Mouse (Mus musculus): ENCODE data around the gene Tmem50a.
"Not testable (repeated sequence)": the region's sequence is repeated elsewhere in the genome, so short reads cannot be mapped to it uniquely, and the experiment has no call there.

Gene Tmem50a

GRCm38 (mm10) chr4:134922925-134923244 is 8.1 kb upstream of the Tmem50a start:
- DNase-seq (ENCODE audit: low read depth), result peak; percentile 90

GRCm38 (mm10) chr4:134922111-134922924 is 7.5 kb upstream of the Tmem50a start:
- no peak for DNase-seq (ENCODE audit: low read depth)

- no peak for DNase-seq (ENCODE audit: low read depth)
Measured at GRCm38 (mm10) chr4:134921703-134922102, 6.9 kb upstream of the Tmem50a start.

- no peak for DNase-seq (ENCODE audit: low read depth)
Measured at GRCm38 (mm10) chr4:134920631-134921030, 5.8 kb upstream of the Tmem50a start.

GRCm38 (mm10) chr4:134919733-134920540 is 5.1 kb upstream of the Tmem50a start:
- peak; percentile 95 for DNase-seq (ENCODE audit: low read depth)

DNA sequence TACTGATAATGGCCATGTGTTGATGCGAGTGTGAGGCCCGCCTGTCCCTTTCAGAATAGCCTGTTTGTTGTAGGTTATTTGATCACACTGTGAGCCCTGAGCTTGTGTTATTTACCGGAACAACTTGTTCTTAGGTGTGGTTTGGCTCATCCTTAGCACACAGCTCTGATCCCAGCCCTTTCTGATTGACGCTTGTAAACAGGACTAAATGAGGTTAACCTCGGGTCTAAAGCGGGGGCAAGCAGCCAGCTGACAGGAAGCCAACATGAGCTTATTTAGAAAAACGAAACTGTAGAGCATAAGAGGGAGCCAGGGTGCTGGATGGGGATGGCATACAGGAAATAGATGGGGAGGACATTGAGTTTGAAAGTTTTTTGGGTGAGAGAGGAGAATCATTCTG is 3.6 kb upstream of the Tmem50a start:
- peak; percentile 87 for DNase-seq (ENCODE audit: low read depth)

DNA sequence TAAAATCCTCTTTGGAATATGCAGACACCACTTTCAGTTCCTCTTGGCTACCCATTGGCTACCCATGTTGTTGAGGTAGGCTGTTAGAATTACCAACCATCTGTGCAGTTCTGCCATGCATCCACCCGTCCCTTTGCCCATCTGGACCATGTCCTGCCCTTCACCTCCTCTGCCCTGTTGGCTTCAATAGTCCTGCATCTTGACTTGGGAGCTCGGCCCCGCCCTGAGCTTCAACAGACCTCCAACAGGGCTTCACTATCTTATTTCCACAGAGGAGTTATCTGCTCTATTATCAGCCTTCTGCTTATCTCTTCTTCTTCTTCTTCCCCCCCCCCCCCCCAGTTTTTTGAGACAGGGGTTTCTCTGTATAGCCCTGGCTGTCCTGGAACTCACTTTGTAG is 2.4 kb upstream of the Tmem50a start:
- DNase-seq (ENCODE audit: low read depth), result peak; percentile 65

DNA sequence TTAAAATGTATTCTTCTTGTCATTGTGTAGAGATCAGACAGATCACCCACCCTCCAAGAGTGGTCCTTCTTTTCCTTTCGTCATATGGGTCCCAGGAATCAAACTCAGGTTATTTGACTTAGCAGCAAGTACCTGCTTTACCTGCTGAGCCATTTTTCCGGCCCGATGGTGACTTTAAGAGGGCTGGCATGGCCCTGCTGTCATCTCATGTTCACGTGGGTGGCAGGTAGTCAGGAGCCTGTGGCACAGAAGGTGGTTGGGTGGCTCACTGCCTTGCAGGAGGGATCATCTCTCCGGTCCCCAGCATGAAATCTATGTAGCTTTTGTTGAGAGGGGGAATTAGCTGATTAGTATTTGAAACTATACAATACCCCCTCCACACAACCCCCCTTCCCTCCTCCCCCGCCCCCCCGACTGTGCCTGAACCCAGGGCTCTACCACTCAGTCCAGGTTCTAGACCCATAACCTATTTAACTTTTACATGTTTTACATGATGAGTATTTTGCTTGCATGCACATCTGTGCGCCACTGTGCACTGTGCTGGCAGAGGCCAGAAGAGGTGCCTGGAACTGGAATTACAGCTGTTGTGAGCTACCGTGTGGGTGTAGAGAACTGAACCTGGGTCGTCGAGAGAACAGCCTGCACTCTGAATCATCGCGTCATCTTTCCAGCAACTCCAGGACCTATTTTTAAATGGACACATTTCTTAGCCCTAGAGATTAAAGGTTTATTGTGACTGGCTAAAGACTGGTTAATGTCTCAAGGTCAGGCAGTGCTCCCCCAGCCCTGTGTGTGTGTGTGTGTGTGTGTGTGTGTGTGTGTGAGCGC is 613 bp upstream of the Tmem50a start:
- no peak for DNase-seq (ENCODE audit: low read depth)

DNA sequence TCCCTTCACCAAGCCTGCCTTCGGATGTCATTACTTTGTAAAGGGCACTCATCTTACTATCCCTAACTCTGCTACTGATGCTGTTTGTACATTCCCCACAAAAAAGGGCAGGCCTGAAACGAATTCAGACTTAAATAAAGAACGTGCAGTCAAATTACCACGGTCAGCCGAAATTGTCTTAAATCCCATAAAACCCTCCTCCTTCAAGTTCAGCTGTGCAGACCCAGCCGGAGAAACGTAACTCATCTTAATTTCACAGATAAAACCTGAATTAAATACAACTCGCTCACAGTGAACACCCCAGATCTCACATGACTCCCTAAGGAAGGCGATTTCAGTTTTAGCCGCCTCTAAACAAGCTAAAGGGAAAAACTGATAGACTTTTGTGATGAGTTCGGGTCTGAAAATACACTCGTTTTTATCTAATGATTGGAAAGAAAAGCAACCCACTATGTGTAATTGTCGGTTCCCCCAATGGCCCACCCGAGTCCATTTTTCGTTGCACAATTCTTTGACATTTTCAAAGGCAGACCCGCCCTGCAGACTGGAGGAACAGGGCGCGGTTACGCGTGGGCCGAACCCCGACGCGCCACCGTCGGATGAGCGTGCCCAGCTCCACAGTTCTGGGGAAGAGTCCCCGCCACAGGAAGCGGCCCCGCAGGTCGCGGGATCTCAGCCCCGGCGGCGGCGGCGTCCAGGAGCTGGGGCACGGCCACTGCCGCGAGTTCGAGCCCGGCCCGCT is 531 bp downstream of the Tmem50a start:
- peak; percentile 42 for DNase-seq (ENCODE audit: low read depth)

DNA sequence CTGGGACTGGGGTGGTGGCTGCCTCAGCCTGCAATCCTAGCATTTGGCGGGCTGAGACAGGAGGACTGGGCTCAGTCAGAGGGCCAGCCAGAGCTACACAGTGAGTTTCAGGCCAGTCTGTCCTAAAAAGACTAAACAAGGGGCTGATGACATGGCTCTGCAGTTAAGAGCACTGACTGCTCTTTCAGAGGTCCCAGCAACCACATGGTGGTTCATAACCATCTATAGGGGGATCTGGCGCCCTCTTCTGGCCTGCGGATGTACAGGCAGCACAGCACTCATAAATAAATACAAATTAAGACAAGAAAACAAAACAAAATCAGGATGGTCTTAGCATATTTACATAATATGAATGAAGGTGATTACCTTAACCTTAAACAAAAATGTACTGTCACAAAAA is 1.4 kb downstream of the Tmem50a start:
- peak; percentile 88 for DNase-seq (ENCODE audit: low read depth)

DNA sequence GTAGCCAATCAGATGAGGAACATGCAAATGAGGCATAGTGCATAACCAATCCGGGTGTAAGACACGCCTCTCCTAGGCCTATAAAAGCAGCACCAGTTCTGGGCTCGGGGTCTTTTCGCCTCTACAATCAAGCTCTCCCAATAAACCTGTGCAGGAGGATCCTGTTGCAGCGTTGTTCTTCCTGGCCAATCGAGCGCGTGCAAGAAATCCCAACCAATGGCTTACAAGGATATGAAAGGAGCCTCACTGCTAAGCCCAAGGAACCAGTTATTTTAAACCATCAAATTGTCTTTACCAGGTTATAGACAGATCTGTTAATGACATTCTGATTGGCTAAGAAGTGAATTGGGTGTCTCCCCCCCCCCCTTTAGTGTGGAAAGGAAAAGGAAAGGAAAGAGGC is 3.4 kb downstream of the Tmem50a start:
- not testable (repeated sequence) for DNase-seq (ENCODE audit: low read depth)

DNA sequence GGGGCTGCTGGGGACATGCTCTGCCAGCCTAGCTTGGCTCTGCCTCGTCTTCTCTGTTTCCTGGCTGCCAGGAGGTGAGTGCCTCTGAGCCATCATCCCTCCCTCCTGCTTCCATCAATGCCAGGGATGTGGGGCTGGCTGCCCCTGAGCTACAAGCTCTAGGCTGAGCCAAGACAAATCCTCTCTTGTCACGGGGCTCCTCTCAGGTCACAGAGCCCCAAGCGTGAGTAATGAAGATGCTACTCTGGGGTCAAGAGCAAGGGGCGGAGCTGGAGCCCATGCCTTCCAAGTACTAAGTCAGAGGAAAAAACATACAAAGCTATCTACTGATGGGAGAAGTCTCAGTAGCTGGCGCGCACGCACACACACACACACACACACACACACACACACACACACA is 11.8 kb downstream of the Tmem50a start:
- no peak for DNase-seq (ENCODE audit: low read depth)

GRCm38 (mm10) chr4:134901126-134901525 is 13.7 kb downstream of the Tmem50a start:
- DNase-seq (ENCODE audit: low read depth), result no peak

GRCm38 (mm10) chr4:134897256-134897655 is 17.6 kb downstream of the Tmem50a start:
- DNase-seq (ENCODE audit: low read depth), result no peak

DNA sequence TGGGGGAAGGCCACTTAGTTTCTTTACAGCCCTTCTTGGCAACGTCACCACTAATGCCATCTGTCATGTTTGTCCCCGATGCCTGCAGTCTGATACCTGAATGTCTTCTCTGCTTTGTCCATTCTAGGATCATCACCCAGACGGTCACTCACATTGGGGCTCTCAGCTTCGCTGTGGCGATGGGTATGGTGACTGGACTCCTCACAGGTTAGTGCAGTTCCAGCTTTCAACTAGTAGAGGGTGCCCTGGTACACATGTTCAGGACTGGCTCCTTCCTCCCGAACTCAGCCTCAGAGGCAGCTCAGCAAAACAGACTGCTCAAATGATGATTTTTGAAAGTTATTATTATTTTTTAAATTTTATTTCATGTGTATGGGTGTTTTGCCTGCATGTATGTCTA is 22.7 kb downstream of the Tmem50a start:
- peak; percentile 36 for DNase-seq (ENCODE audit: low read depth)

- DNase-seq (ENCODE audit: low read depth), result no peak
Measured at GRCm38 (mm10) chr4:134884364-134884763, 30.5 kb downstream of the Tmem50a start.

- peak; percentile 46 for DNase-seq (ENCODE audit: low read depth)
Measured at GRCm38 (mm10) chr4:134883808-134884207, 31.0 kb downstream of the Tmem50a start.

GRCm38 (mm10) chr4:134883266-134883665 is 31.6 kb downstream of the Tmem50a start:
- peak; percentile 64 for DNase-seq (ENCODE audit: low read depth)

DNA sequence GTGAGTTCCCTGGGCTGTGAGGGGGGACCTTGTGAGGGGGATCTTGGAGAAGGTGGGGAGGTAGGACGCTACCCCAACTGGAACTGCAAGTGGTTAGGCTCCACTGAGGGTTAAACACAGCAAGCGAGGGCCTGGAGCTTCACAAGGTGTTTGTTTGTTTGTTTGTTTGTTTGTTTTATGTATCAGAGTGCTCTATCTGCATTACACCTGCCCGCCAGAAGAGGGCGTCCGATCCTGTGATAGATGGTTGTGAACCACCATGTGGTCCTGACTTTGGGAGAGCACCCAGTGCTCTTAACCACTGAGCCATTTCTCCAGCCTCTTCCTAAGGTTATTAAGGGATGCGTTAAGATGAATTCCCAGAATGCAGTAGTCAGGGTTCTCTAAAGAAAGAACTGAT is 34.8 kb downstream of the Tmem50a start:
- DNase-seq (ENCODE audit: low read depth), result peak; percentile 34

DNA sequence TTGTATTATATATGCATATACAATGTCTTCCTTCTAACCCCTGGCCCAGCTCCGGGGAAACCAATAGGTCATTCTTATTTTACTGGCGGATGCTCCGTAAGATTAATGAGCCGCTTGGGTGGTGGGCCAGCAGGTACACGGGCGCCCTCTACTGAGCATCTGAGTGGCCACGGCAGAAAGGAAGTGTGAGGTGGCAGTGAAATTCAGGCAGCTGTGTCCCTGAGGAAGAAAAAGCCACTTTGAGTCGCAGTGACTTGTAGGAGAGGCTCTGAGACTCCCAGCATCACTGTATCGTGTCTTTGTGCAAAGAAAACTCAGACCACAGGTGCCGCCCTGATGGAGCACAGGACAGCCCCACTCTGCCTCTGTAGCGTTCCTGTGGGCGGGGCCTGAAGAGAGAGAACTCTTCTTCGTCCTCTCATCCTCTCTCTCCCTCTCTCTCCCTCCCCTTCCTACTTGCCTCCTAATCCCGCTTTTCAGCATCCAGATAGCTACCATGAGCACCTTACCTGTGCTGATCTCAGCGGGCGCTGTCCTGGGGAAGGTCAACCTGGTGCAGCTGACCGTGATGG is 35.3 kb downstream of the Tmem50a start:
- peak; percentile 76 for DNase-seq (ENCODE audit: low read depth)

DNA sequence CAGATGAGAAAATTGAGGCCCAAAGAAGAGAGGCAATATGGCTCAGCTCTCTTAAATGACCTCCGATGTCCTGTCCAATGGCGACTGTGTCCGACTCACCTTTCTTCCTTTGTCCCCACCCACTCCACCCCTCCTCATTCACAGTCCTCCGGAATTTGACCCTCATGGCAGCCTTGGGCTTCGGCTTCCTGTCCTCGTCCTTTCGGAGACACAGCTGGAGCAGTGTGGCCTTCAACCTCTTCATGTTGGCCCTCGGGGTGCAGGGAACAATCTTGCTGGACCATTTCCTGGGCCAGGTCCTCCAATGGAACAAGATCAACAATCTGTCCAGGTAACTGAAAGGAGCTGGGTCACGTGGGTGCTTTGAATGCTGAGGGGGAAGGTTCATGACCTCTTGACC is 38.7 kb downstream of the Tmem50a start:
- DNase-seq (ENCODE audit: low read depth), result no peak
